Mouse (Mus musculus): ENCODE measurements around the gene Vill.

GRCm38 (mm10) chr9:119071786-119072185 lies 19.2 kb downstream of the Vill start:
- no peak for TF ChIP-seq GATA1 (IDR thresholded peaks at IDR 0.05; ENCODE audit: low read length)
- TF ChIP-seq TAL1 (IDR thresholded peaks at IDR 0.05; ENCODE audit: low read length), result no peak

Data from erythroblast, embryonic 14.5 days (primary cell).